Mouse (Mus musculus): ENCODE data around the gene Cd151. TPM values are rescaled to one million over a fixed set of nuclear protein-coding genes. Genes with fewer than 3 reads are reported as not detected.

The Cd151 gene
- polyA plus RNA-seq (2012; rRNA removed) = 370 and 431 TPM in 2 replicates

GRCm38 (mm10) chr7:141467230-141468030 lies at the start of gene Cd151:
Gene Cd151, plus strand, starts transcription at chr7:141467392.

DNA sequence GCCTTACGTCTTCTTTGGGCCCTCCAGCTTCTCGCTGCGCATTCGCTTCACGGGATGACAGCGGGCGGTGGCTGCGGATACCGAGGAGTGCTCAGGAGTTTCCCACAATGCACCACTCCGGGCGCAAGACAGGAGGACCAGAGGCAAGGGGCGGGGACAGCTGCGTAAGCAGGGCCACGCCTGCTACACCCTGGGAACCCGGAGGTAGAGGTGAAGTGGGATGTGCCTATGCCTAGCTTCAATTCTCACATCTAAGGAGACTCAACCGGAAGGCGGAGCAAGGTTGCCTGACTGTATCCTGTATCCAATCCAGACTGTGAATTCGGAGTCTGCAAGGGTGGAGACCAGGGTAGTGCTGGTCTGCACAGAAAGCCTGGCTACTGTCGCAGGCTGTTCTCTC lies 37.9 kb upstream of the Cd151 start, which contains the start of gene Cend1:
Gene Cend1 (minus strand): TSS at position 182 of the 400 bp plus-strand sequence.

DNA sequence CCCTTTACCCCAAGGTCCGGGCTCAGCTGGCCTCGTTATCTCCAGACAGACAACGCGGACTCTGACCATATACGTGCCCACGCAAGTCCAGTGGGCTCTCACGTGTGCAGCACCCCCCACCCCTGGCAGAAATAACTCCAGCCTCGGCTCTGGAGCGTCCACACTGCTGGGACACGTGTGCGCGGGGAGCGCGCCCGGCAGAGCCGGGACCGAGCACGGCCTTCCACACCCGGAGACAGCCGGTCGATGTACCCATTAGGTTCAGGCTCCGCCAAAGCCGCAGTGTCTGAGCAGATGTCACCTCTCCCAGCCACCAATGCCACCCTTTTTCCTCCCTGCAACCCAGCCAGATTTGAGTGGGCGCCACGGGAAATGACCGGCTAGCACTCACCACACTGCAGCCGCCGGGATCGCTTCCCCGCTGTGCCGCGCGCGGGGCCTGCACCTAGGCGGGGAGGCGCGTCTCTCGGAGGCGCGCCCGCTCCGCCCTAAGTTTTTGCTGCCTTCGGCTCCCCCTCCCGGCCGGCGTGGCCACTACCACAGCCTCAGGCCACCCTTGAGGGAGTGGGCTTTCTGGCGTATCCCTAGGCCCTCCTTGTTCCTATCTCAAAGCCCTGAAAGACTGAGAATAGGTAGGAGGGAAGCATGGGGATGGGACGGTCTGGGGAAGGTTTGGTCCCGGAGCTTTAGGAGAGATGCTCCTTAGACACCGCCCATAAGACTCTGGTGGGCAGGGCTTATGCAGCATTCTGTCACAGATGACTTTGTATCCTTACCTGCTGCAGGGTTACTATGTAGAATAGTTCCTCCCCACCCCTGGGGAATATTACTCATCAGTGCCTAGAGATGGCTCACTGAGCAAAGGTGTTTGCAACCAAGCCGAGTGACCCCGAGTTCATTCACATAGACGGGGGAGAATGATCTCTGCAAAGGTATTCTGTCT lies 29.7 kb upstream of the Cd151 start, which contains the start of gene Slc25a22:
Gene Slc25a22 (minus strand): TSS at position 715 of the 943 bp plus-strand sequence.

DNA sequence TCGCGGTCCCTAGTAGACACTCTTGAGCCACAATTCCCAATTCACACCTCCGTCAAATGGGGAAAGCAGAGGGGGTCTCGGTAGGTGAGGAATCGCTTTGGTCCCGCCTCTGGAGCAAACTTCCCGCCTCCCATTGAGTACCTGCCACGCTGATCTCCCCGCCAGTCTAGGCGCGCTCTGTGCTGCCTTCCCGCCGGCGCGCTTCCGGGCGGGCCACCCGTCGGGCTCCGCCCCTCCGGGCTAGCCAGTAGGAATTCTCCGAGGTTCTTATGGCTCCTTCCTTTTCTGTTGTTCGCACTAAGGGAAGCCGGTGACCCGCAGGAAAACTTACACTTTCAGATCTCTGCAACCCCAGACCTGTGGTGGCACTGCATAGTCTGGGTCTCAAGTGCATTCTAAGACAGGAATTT lies 23.4 kb upstream of the Cd151 start, which contains the start of gene Pidd1:
Gene Pidd1 (minus strand): TSS at position 198 of the 410 bp plus-strand sequence.

DNA sequence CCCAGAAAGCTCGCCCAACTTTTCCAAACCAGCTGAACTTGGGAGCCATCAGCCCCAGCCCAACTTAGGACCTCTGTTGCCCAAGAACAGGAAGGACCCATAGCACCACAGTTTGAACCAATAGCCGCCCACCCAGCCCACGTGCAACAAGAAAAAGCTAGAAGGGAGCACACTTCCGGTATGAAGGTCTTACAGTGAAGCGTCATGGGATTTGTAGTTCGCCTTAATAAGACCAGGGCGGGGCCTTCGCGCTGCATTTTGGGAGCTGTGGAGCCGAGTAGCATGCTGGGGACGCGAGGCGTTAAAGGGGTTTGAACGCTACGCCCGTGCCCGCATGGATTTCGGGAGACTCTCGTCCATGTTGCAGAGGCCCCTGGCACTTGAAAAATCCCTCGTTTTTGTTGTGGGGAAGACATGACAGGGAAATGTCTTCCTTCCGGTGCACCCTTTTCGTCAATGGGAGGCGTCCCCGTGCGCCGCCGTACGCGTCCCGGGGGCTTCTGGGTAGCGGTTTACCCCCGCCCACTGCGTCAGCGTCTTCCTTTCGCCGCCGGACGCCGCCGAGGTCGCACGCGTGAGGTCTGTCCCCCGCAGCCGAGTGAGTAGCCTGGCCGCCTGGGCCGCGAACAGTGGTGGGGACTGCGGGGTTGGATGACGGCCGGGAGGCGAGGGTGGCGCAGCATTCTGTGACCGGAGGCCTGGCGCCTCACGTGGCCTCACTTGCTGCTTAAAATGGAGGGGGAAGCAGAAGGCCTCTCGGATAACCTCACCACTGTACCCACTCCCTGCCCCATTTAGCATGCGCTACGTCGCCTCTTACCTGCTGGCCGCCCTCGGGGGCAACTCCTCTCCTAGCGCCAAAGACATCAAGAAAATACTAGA lies 19.8 kb upstream of the Cd151 start, which contains the start of gene Rplp2:
Gene Rplp2 (plus strand): TSS at position 261 of the 882 bp plus-strand sequence.

DNA sequence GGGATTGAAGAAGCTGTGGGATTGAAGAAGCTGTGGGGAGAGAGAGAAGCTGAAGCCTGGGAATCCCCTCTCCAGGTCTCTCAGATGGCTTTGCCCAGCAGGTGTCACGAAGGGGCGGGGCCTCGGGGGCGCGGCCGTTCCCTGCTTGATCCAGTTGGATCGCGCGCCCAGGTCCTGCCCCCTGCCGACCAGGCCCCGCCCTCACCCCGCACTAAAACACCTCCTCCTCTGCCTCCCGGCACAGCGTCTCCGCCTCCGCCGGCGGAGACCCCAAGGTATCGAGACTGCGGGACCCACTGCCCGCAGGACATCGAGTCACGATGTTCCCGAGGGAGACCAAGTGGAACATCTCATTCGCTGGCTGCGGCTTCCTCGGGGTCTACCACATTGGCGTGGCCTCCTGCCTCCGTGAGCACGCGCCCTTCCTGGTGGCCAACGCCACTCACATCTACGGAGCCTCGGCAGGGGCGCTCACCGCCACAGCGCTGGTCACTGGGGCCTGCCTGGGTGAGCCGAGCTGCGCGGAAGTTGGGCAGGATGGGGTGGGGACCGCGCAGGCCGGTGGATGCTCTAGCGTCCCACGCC lies 12.1 kb upstream of the Cd151 start, which contains the start of gene Pnpla2:
Gene Pnpla2 (plus strand): TSS at position 232 of the 585 bp plus-strand sequence.

GRCm38 (mm10) chr7:141460391-141461113 lies 6.6 kb upstream of the Cd151 start, which contains the start of gene Cracr2b:
Gene Cracr2b, plus strand, starts transcription at chr7:141461094.

GRCm38 (mm10) chr7:141475011-141475804 lies 8.0 kb downstream of the Cd151 start, which contains the start of the genes Polr2l and Tspan4:
Gene Polr2l, minus strand, starts transcription at chr7:141475132.
Gene Tspan4, plus strand, starts transcription at chr7:141475240.

Other genes starting within 250 kb of the Cd151 start
- gene Phrf1, start 238.6 kb upstream of the Cd151 start, polyA plus RNA-seq (2012; rRNA removed) = 20.1 and 28.0 TPM in 2 replicates
- 200 and 285 TPM in 2 replicates for gene Irf7, start 200.9 kb upstream of the Cd151 start, polyA plus RNA-seq (2012; rRNA removed)
- gene Cdhr5, start 190.6 kb upstream of the Cd151 start, polyA plus RNA-seq (2012; rRNA removed) = 405 and 478 TPM in 2 replicates
- 105 and 193 TPM in 2 replicates for gene Sct, start 188.3 kb upstream of the Cd151 start, polyA plus RNA-seq (2012; rRNA removed)
- gene Drd4, start 175.4 kb upstream of the Cd151 start, polyA plus RNA-seq (2012; rRNA removed) = 0.13 and 0.29 TPM in 2 replicates
- gene Deaf1, start 139.7 kb upstream of the Cd151 start, polyA plus RNA-seq (2012; rRNA removed) = 21.1 and 26.0 TPM in 2 replicates
- 22.3 and 31.1 TPM in 2 replicates for gene Tmem80, start 139.7 kb upstream of the Cd151 start, polyA plus RNA-seq (2012; rRNA removed)
- gene Eps8l2, start 128.5 kb upstream of the Cd151 start, polyA plus RNA-seq (2012; rRNA removed) = 257 and 334 TPM in 2 replicates
- 262 and 282 TPM in 2 replicates for gene Taldo1, start 75.2 kb upstream of the Cd151 start, polyA plus RNA-seq (2012; rRNA removed)
- gene Gatd1, start 53.3 kb upstream of the Cd151 start, polyA plus RNA-seq (2012; rRNA removed) = 61.5 and 75.6 TPM in 2 replicates
- gene Cend1, start 37.9 kb upstream of the Cd151 start, polyA plus RNA-seq (2012; rRNA removed) = 2.0 and 2.2 TPM in 2 replicates
- gene Slc25a22, start 29.5 kb upstream of the Cd151 start, polyA plus RNA-seq (2012; rRNA removed) = 65.1 and 72.7 TPM in 2 replicates
- gene Pidd1, start 23.4 kb upstream of the Cd151 start, polyA plus RNA-seq (2012; rRNA removed) = 11.9 and 14.2 TPM in 2 replicates
- gene Rplp2, start 20.0 kb upstream of the Cd151 start, polyA plus RNA-seq (2012; rRNA removed) = 439 and 527 TPM in 2 replicates
- gene Pnpla2, start 12.2 kb upstream of the Cd151 start, polyA plus RNA-seq (2012; rRNA removed) = 212 and 220 TPM in 2 replicates
- 147 and 153 TPM in 2 replicates for gene Cracr2b, start 6.3 kb upstream of the Cd151 start, polyA plus RNA-seq (2012; rRNA removed)
- gene Polr2l, start 7.7 kb downstream of the Cd151 start, polyA plus RNA-seq (2012; rRNA removed) = 27.1 and 30.2 TPM in 2 replicates
- 30.1 and 34.6 TPM in 2 replicates for gene Tspan4, start 7.8 kb downstream of the Cd151 start, polyA plus RNA-seq (2012; rRNA removed)
- 37.4 and 44.9 TPM in 2 replicates for gene Chid1, start 72.5 kb downstream of the Cd151 start, polyA plus RNA-seq (2012; rRNA removed)
- gene Ap2a2, start 94.8 kb downstream of the Cd151 start, polyA plus RNA-seq (2012; rRNA removed) = 38.8 and 43.3 TPM in 2 replicates
- 0.14 and 0.29 TPM in 2 replicates for gene Muc6, start 187.9 kb downstream of the Cd151 start, polyA plus RNA-seq (2012; rRNA removed)
- 9,788 and 12,769 TPM in 2 replicates for gene Muc2, start 222.9 kb downstream of the Cd151 start, polyA plus RNA-seq (2012; rRNA removed)